Mouse (Mus musculus) kidney, postnatal 36 days (tissue): ENCODE results near the gene Olfr846.

Source experiments
- DNase-seq, 2 experiments: peaks; one replicate each; pipeline ENCODE4 v3.0.0; 2021 to 2022; ENCODE audit warnings: mixed read lengths in 2 of 2

Gene Olfr846

DNA sequence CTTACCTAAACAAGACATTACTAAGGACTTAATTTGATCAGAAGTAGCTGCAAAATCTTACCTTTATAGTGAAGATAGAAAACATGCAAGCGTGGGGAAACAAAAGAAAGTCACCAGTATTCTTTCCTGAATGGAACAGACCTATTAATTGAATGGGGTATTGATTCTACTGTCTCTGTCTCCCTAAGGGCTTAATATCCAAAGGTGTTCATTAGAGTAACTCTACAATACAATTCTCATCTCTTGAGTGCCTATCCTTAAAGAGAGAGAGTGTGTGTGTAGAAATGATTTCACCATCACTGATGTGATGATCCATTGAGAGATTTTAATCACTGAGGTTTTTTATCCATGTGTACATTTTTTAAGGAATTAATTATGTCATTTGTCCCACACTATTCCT, at the start of gene Olfr846:
Gene Olfr846 (minus strand): TSS at position 101 of the 400 bp plus-strand sequence.
- DNase-seq: no peak

DNA sequence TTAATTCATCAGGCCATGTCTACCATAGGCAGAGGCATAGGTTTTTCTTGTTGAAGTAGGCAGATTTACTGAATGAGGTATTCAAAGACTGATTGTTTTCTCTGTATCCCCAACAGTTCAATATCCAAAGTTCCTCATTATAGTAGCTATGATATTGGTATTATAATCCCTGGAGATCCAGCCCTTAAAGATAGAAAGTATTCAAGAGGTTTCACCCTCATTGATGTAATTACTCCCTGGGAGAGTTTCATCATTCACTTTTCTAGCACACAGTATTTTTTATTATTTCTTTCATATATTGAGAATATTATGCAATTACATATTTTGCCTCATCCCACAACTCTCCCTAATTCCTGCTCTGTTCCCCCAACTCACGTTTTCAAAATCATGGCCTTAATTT, 14.8 kb upstream of the Olfr846 start, which contains the start of gene Olfr847:
Gene Olfr847 (minus strand): TSS at position 101 of the 400 bp plus-strand sequence.
- DNase-seq: no peak

DNA sequence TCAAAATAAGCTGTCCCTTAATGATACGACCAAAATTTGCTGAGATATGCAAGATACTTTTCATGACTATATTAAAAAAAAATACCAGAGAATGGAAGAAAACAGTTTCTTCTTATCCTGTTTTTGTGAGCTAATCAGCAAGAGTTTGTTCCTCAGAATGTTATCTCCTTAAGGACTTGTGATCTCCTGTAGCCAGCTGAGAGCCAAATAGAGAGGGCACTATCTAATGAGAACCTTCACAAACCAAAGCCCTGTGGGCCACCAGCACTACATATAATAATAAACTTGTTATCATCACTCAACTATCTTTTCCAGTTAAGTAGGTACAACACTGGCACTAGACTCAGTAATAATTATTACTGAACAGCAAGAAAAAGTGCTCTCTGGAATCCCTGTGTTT, 27.6 kb downstream of the Olfr846 start, which contains the start of gene Olfr845:
Gene Olfr845 (plus strand): TSS at position 301 of the 400 bp plus-strand sequence.
- no peak for DNase-seq

DNA sequence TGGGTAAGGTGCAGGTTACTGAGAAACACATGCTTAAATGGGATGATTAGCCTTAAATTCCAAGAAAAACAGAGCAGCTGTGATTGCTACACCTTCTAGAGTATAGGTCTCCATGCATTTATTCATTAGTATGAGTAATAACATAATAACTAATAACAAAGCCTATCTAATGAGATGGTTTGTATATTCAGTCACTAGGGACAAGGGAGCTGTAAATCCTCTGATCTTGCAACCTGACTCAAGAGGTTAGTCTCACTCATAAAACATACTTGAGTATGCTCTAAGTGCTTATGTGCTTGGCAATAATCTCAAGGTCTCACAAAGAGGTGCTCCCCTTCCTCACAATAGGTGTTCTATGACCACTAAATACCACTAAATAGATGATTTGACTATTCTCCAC, 47.8 kb downstream of the Olfr846 start, which contains the start of gene Olfr844:
Gene Olfr844 (plus strand): TSS at position 301 of the 400 bp plus-strand sequence.
- no peak for DNase-seq
